Mouse (Mus musculus) brain, embryonic 14.5 days (tissue): ENCODE measurements around the gene Tmem51.

Source experiments
- CTCF ChIP-seq: fragments of 200-500 bp; IDR thresholded peaks from 2 replicates; pipeline ENCODE4 v1.5.1; 2012; ENCODE audit warnings: inconsistent platforms, mild to moderate bottlenecking, moderate library complexity, borderline replicate concordance; ENCODE audit not compliant: insufficient read depth, insufficient read length; ENCODE audit errors: extremely low read depth
- POLR2A ChIP-seq: fragments of 200-500 bp; IDR thresholded peaks from 2 replicates; pipeline ENCODE4 v1.6.1; 2012; ENCODE audit warnings: mild to moderate bottlenecking, inconsistent platforms, borderline replicate concordance; ENCODE audit not compliant: poor library complexity, insufficient read depth, insufficient read length, severe bottlenecking; ENCODE audit errors: extremely low read depth

GRCm38 (mm10) chr4:142083193-142083592 lies 911 bp downstream of the Tmem51 start:
- TF ChIP-seq POLR2A (no peak), CTCF (no peak)
